Mouse (Mus musculus) lung, adult 2 months (tissue): ENCODE measurements at regions not wholly inside any gene's neighbourhood (a gene's known extent, or its start where the extent isn't known, plus 50 kb on each side); places are given as distances from the start of the nearest gene placed in this dataset.

Experiments used
- DNase-seq: peaks from one replicate; pipeline ENCODE4 v3.0.0; 2022
- H3K4me1 ChIP-seq: fragments of 200-500 bp; 2 replicates; pipeline ENCODE4 v1.6.1; 2011; ENCODE audit warnings: low read length; ENCODE audit not compliant: control insufficient read depth, insufficient read depth
- H3K4me3 ChIP-seq: fragments of 200-500 bp; replicated peaks from 2 replicates; pipeline ENCODE3; 2011; ENCODE audit warnings: low read depth, mild to moderate bottlenecking, control low read depth, low read length; ENCODE audit errors: extremely low read depth
- CTCF ChIP-seq: fragments of 200-500 bp; IDR thresholded peaks from 2 replicates; pipeline ENCODE4 v1.5.1; 2011; ENCODE audit warnings: mild to moderate bottlenecking, low read length, control low read depth; ENCODE audit not compliant: insufficient read depth
- POLR2A ChIP-seq: fragments of 200-500 bp; IDR thresholded peaks from 2 replicates; pipeline ENCODE4 v1.6.1; 2011; ENCODE audit warnings: low read depth, mild to moderate bottlenecking, control low read depth, low read length, borderline replicate concordance; ENCODE audit errors: extremely low read depth
- WGBS: fragments of 180-500 bp; shearing (Covaris S2); methylation state at CpG from one replicate; pipeline ENCODE4 v1.1.7; 2018; 5-methylcytosine and 5-hydroxymethylcytosine counted together

- 40% methylated on average over 6 of the region's 6 CpGs for WGBS
- DNase-seq = no peak
- H3K4me3 ChIP-seq = no peak overlapping the region
- no peaks in the 10 kb centered on the region for H3K4me1 ChIP-seq
- TF ChIP-seq POLR2A (no peak), CTCF (no peak)
These were observed 432.2 kb downstream of the Mdfic start for GRCm38 (mm10) chr6:16152691-16153090.

GRCm38 (mm10) chr6:16165012-16165411, 444.6 kb downstream of the Mdfic start:
- no peaks in the 10 kb centered on the region for H3K4me1 ChIP-seq
- 96% methylated on average over 2 of the region's 2 CpGs for WGBS
- no peak overlapping the region for H3K4me3 ChIP-seq
- TF ChIP-seq POLR2A (no peak), CTCF (no peak)
- DNase-seq = no peak

GRCm38 (mm10) chr6:16171871-16172270, 451.4 kb downstream of the Mdfic start:
- H3K4me1 ChIP-seq = no peaks in the 10 kb centered on the region
- no peak overlapping the region for H3K4me3 ChIP-seq
- no peak for DNase-seq
- WGBS = 93% methylated on average over 3 of the region's 3 CpGs
- TF ChIP-seq CTCF (no peak), POLR2A (no peak)

- WGBS = 36% methylated on average over 5 of the region's 5 CpGs
- H3K4me1 ChIP-seq = no peaks in the 10 kb centered on the region
- TF ChIP-seq POLR2A (no peak), CTCF (no peak)
- DNase-seq = no peak
- H3K4me3 ChIP-seq = no peak overlapping the region
These were observed 456.9 kb downstream of the Mdfic start for GRCm38 (mm10) chr6:16177313-16177712.

DNA sequence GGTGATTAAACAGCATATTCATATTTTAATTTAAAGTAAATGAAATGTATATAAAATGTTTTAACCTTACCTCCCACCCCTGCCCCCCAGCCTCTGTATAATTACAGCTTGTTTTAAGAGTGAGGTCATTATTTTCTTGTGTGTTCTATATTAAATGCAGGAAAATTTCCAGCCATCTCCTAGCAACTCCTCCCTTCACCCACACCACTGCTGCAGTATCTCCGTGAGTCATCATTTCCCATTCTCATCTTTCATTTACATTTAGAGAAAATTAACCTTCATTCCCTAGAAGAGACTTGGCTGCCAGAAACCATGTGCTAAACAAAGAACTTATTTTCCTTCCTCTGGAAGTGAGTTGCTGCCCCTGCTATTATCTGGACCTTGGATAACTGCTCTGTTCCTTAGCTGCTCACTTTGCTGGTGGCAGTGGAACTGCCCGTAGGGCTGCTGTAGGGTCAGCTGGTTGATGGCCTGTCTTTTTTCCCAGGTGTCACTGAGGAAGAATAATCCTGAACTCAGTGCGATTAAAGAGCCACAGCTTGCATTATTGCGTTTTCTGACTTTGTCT, 467.6 kb downstream of the Mdfic start:
- WGBS = 46% methylated on average over 4 of the region's 4 CpGs
- no peak overlapping the region for H3K4me3 ChIP-seq
- no peak for DNase-seq
- TF ChIP-seq POLR2A (no peak), CTCF (no peak)
- no peaks in the 10 kb centered on the region for H3K4me1 ChIP-seq

DNA sequence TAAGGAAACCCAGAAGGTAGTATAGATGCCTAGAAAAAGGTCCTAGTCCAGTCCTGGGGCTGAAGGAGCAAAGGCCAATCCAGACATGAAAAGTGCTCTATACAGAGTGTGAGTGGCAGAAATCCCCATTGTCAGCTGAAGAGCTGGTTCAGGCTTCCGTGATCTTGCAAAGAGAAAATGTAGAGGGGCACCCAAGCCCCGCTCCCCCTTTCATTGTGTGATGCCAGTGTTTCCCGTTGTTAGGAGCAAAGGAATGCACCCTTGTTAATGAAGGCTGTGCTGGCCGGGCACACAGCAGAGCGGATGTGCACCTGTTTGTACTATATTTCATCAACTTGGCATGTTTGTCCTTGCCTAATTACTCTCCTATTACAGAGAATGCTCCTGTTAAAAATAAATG, 492.5 kb downstream of the Mdfic start:
- Histone ChIP-seq H3K4me3 (no peak overlapping the region), H3K4me1 (no peaks in the 10 kb centered on the region)
- WGBS = 53% methylated on average over 5 of the region's 5 CpGs
- DNase-seq = no peak
- TF ChIP-seq CTCF (no peak), POLR2A (no peak)

DNA sequence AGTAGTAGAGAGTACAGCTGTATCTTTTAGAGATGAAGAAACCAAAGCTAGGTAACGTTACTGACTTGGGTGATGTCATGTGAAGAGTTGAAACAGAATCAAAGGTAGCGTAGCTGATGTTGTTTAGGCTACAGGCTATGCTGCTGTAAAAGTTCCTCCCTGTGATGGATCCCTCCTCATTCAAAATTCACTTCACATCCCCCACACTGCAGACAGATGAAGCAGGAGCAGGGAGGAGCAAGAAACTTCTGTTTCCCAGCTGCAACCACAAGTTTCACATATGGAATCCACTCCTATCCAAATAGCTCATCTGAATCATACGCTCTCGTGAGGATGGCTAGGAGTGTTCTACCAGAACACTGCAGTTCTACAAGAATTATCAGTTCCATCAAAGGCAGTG, 493.2 kb downstream of the Mdfic start:
- no peak overlapping the region for H3K4me3 ChIP-seq
- TF ChIP-seq CTCF = no peak
- TF ChIP-seq POLR2A = no peak
- WGBS = 77% methylated on average over 4 of the region's 4 CpGs
- no peaks in the 10 kb centered on the region for H3K4me1 ChIP-seq
- DNase-seq = no peak

DNA sequence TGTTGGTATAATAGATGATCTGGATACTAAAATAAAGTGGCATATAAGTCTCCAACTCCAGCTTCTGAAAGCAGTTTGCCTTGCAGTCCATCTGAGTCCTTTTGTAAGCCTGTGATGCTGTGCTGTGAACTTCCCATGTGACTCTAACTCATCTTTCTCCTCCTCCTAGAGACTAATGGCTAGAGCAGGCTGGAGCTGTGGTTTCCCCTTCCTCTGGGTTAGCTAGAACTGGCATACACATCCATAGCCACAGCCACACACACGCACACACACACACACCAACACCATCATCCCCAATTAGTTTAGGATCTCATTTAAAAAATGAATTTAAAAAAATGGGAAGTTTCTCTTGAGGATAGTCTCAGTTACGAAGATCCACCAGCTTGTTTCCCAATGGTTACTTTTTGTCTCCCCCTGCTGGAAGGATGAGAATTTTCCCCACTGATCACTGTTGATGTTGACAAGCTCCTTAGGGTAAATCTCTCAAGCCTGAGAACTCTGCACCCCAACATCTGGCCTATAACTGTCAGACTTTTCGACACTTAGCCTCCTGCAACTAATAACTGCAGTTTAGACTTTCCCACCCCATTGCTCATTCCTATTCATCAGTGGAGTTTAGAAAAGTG, 500.7 kb downstream of the Mdfic start:
- WGBS = 30% methylated on average over 3 of the region's 3 CpGs
- Histone ChIP-seq H3K4me1 (peaks cover 2% of the 10 kb centered on the region; the same call in 1 of the 2 replicates), H3K4me3 (no peak overlapping the region)
- TF ChIP-seq CTCF = peak; percentile 27
- TF ChIP-seq POLR2A = no peak
- DNase-seq = no peak
